Mouse (Mus musculus) mature B cell (primary cell): Measurements from ENCODE around the gene Ermap.

ENCODE experiments used
- in situ Hi-C: fragments of 300-500 bp; cut with MboI; formaldehyde crosslinking; loops from 2 replicates; pipeline ENCODE4 v1.14.3; 2019

The Ermap gene

DNA sequence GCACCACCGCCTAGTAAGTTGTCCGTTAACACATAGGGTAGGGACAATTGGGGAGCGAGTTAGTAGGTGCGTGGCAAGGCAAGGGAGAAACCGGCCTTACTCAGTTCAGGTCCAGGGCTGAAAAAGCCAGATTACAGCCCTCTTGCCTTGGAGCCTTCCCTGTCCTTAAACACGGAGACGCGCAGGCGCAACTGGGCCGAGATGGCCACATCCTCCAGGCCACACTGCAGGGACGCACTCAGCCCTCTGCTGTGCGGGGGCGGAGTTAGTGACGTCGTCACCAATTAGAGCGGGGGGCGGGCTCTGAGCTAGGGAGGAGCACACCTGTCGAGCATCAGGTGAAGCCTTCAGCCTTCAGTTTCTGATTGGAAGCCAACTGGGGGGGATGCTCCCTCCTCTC lies 51.6 kb downstream of the Ermap start:
- in situ Hi-C loops = no loop called here

DNA sequence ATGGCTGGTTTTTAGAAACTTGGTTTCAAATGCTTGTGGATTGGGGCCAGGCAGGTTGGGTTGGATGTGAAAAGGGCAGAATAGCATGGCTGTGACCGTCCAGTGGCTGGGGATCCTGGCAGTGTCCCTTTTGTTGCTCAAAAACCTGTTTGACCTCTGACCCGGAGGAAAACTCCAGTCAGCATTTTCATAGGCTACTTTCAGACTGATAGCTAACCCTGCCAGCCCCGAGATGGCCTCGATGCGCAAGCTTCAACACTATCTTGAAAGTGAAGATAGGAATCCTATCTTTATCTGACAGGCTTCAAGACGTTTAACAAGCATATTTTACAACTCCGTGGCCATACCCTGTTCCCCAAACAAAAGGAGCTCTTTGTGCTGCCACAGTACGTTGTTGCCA lies 52.5 kb downstream of the Ermap start:
- in situ Hi-C loops = no loop called here

GRCm38 (mm10) chr4:119133860-119134259 lies 56.0 kb downstream of the Ermap start:
- in situ Hi-C loops = no loop called here

- in situ Hi-C loops = no loop called here
These were observed 56.5 kb downstream of the Ermap start for GRCm38 (mm10) chr4:119133306-119133705.

- in situ Hi-C loops = no loop called here
These were observed 58.5 kb downstream of the Ermap start for GRCm38 (mm10) chr4:119131189-119131910.

DNA sequence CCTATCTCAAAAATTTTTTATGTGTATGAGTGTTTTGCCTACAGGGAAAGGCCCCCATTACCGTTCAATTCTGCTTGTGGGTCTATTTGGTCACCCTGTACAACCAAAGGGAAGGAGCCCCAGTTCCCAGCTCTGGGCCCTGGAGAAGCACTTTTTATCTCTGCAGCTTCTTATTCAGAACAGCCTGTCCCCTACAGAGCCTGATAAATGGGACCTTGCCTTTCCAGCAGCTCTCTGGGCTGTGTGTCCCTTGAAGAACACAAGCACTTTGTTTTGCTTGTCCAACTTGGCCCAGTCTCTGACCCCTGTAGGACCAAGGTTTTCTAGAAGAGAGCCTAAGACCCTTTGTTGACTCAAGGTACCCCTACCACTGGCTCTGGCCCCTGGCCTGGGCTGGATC lies 60.7 kb downstream of the Ermap start:
- in situ Hi-C loops = no loop called here

GRCm38 (mm10) chr4:119128547-119128946 lies 61.3 kb downstream of the Ermap start:
- in situ Hi-C loops = no loop called here

DNA sequence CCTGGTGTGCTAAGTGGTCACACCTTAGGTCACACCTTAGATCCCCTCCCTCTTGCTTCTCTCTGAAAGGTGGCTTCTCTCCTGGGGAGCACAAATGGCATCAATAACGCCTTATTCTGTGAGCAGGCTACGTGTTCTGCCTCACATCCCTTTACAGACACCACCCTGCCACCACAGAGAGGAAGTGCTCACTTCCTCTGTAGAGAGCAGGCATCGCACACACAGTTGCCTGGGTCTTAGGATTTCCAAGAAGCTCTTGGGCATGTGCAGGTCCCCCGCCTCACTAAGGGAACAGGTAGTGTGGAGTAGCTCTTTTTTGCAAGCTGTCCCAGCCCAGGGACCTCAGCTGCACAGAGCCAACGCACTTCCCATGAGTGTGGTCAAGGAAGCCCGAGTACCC lies 62.6 kb downstream of the Ermap start:
- in situ Hi-C loops = no loop called here

- in situ Hi-C loops = no loop called here
These were observed 64.1 kb downstream of the Ermap start for GRCm38 (mm10) chr4:119125577-119126270.
